ENCODE assay signal across 8 mouse cellular contexts in the genomic region with DNA sequence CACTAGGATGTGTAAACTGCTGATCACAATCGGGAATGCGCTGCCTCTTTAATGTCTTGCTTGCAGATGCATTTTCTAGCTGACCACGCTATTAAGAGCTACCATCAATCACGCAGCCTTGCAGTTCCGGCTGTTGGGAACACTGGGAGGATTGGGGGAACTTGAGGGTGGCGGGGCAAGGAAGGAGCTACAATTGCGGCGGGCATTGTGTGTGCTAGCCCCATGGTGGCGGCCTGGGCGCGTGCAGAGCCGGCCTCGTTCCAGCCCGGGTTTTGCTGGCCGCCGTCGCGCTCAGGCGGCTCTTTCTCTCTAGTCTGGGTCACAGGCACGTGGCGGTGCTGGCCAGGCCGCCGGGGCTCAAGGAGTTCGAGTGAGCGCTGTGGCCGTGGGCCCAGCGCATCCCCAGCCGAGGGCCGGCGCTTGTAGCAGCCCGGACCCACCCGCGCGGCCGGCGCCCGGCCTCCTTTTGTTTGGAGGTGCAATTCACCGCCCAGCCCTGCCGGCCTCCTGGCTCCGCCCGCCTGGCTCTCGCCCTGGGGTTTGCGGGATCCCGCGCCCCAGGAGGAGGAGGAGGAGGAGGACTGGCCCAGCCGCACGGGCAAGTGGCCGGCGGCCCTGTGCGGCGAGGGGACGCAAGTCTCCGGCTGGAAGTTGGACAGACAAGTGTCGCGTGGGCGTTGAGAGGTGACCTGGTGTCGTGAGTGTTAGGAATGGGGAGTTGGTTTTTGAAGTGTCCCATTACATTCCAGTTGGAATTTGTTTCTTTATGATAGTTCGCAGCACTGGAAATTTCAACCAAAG.
A peak's percentile ranks its signal among the peaks of the same experiment; 100 is the strongest.
DNase-seq lines count a peak whose midpoint lies in the region; ATAC-seq lines count a peak whose summit lies in the region.

No protein-coding gene starts in this region.

- DNase-seq in adipocyte (ENCODE audit: low spot score) = peak; percentile 63
- DNase-seq in cerebellum, postnatal 4 days (ENCODE audit: low spot score in 2 of 2) = peak; percentile 64 to 84
- peak; percentile 77 for DNase-seq in gastrocnemius, postnatal 10 days
- DNase-seq in induced T-regulatory cell, adult 2 months (ENCODE audit: low read depth) = peak; percentile 58
- DNase-seq in left cerebral cortex, postnatal 14 days (ENCODE audit: low spot score in 2 of 2) = peak; percentile 63 to 69
- peak; percentile 72 for DNase-seq in right cerebral cortex, postnatal 14 days
- DNase-seq in urinary bladder, postnatal 25 days (ENCODE audit: low spot score) = peak; percentile 62

- ATAC-seq in megakaryocyte progenitor cell, adult 5-6 weeks (replicated peaks; ENCODE audit: poor library complexity) = peak; percentile 62

- intact Hi-C loops in left cerebral cortex, postnatal 14 days (cut with DNase I) = no loop called here

Comparison
In these comparisons a context has a peak if more than half of its experiments do, and no peak if none do; other contexts are left out.
1. Peak in every context shown above with its lines: DNase-seq and ATAC-seq.